Mouse (Mus musculus) B cell, adult 62 days (primary cell): ENCODE data around the gene Rps6kl1. TPM values are rescaled to one million over a fixed set of nuclear protein-coding genes. Genes with fewer than 3 reads are reported as not detected.

Experiments
- total RNA-seq: library from RNA; stranded (reverse); gene quantifications from 4 replicates; pipeline ENCODE4 v1.2.4, GENCODE M21; 2023

Rps6kl1 gene
- total RNA-seq: 1.4 to 2.8 TPM (median 1.8 TPM) in 4 replicates

DNA sequence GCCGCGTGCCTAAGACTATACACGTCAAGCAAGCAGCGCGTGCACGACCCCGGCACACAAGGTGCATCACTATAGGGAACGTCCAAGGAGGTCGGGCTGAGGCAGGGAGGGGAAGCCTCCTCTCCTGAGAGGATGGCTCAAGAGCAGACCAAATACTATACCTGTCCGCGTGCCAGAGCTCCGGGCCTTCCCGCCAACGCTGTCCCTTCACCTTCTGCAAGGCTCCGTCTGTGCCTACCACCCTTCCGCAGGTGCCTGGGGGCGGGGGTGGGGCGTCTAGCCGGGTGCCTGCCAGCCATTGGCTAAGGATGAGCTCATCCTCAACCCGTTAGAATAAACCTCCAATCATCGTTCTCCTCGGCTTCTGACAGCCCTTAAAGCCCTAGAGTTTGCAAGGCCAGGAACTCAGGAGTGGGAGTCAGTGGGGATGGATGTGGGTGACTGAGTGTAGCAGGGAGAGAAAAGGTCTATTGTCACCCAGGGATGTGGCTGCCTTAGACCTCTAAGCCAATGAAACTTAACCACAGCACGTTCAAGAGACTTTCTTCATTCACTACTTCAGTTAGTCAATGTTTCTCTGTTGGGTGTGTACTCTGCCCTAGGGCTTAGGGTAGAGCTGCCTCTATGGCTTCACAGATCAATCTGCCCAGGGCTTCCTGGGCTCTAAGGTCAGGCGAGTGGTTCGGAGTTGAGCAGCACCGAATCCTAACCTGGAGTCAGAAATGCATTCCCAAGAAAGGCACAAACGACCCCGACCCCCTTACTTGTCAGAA, at the start of gene Rps6kl1:
Gene Rps6kl1 (minus strand): TSS at position 263 of the 773 bp plus-strand sequence.

DNA sequence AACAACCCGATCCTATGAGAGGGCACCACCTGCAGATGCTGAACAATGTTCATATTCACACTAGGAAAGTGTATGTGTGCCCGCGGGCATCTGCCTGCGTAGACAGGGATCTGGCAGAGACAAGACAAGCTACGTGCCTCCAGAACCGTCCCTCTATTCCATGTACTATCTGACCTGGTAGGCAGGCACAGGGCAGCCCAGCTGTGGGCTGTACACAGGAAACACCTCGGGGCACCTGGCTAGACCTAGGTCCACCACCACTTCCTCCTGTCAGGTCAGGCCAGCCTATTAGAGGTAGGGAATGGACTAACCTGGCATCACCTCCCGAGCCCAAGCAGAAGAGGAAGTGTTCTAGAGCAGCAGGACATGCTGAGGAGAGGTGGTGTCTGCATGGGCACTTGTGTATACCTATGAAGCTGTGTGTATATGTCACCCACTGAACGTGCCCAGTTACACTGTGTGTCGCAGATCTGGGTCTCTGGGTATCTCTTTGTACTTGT, 26.7 kb upstream of the Rps6kl1 start, which contains the start of gene Pgf:
Gene Pgf (minus strand): TSS at position 51 of the 500 bp plus-strand sequence.

DNA sequence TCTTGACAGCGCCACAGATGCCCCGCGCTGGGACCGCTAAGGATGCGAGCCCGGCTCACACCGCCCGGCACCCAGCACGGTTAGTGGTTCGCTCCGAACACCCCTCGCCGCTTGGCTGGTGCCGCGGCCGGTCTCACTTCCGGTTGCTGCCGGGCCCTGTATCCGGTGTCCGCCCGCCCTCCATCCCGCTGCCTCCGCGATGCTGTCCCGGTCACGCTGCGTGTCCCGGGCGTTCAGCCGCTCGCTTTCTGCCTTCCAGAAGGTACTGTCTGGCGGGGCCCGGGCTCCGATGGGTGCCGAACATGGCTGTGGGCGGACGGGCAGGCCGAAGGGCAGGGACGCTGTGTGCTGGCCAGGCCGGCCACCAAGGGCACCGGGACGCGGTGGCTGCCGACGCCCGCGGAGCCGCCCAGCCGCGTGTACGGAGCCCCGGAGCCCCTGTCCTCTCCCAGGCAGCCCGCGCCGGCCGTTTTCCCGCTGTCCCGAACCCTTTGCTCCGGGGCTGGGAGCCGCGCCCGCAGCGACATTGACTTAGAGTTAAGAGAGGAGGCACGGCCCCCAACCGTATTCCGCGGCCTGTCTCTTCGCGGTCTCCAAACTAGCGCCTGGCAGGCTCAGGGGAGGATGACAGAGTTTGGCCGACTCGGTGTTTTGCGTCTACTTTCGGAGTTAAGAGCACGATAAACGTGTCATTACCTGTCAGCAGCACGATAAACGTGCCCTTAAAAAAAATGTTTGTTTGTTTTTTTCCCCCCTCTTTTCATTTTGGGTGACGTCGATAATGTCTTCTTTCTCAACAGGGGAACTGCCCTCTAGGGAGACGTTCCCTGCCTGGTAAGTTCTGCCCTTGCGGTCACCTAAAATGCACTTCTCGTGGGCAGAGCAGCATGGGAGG, 40.1 kb downstream of the Rps6kl1 start, which contains the start of the genes Prox2 and Dlst:
Gene Prox2 (minus strand): TSS at position 62 of the 895 bp plus-strand sequence.
Gene Dlst (plus strand): TSS at position 136 of the 895 bp plus-strand sequence.

Other genes with a start within 250 kb of the Rps6kl1 start
- gene Fcf1, start 180.4 kb downstream of the Rps6kl1 start, total RNA-seq: 83.7 to 98.8 TPM (median 94.4 TPM) in 4 replicates
- gene Arel1, start 180.4 kb downstream of the Rps6kl1 start, total RNA-seq: 48.2 to 57.0 TPM (median 52.9 TPM) in 4 replicates
- 88.3 to 93.3 TPM (median 91.2 TPM) in 4 replicates for gene Ylpm1, start 154.9 kb downstream of the Rps6kl1 start, total RNA-seq
- gene Prox2, start 40.5 kb downstream of the Rps6kl1 start, total RNA-seq: 3.0 to 6.4 TPM (median 4.7 TPM) in 4 replicates
- gene Dlst, start 40.4 kb downstream of the Rps6kl1 start, total RNA-seq: 229 to 251 TPM (median 243 TPM) in 4 replicates
- 0.34 to 1.6 TPM in 2 of 4 replicates, not detected in the others for gene Pgf, start 26.5 kb upstream of the Rps6kl1 start, total RNA-seq
- 90.5 to 126 TPM (median 107 TPM) in 4 replicates for gene Eif2b2, start 68.2 kb upstream of the Rps6kl1 start, total RNA-seq
- gene Mlh3, start 119.3 kb upstream of the Rps6kl1 start, total RNA-seq: 15.7 to 16.5 TPM (median 16.1 TPM) in 4 replicates
- 16.5 to 20.9 TPM (median 19.6 TPM) in 4 replicates for gene Acyp1, start 137.2 kb upstream of the Rps6kl1 start, total RNA-seq
- gene Zc2hc1c, start 137.3 kb upstream of the Rps6kl1 start, total RNA-seq: 0.16 to 0.20 TPM in 2 of 4 replicates, not detected in the others
- 64.5 to 67.5 TPM (median 65.8 TPM) in 4 replicates for gene Nek9, start 188.1 kb upstream of the Rps6kl1 start, total RNA-seq
- gene Tmed10, start 223.6 kb upstream of the Rps6kl1 start, total RNA-seq: 157 to 164 TPM (median 158 TPM) in 4 replicates